Mouse (Mus musculus) ES-Bruce4 (cell line): ENCODE results near the gene Phf13.

ENCODE experiments used
- CTCF ChIP-seq: IDR thresholded peaks from one replicate; pipeline ENCODE4 v1.8.1; 2011; ENCODE audit warnings: low read depth, low read length
- EP300 ChIP-seq: IDR thresholded peaks from 2 replicates; pipeline ENCODE4 v1.6.1; 2011; ENCODE audit warnings: low read depth, low read length; ENCODE audit not compliant: insufficient read depth
- POLR2A ChIP-seq: IDR thresholded peaks from one replicate; pipeline ENCODE4 v1.8.1; 2011; ENCODE audit warnings: low read length; ENCODE audit not compliant: insufficient read depth

GRCm38 (mm10) chr4:152019073-152019472, 23.0 kb upstream of the Phf13 start:
- TF ChIP-seq EP300 (no peak), CTCF (no peak), POLR2A (no peak)
